Mouse (Mus musculus): ENCODE measurements around the gene Abhd18.
"Not testable (repeated sequence)": the region's sequence is repeated elsewhere in the genome, so short reads cannot be mapped to it uniquely, and the experiment has no call there.

Gene Abhd18

DNA sequence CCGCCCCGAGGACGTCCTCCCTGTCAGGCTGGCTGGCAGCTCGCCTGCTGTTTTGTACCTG lies at the start of gene Abhd18:
Abhd18 (plus strand) TSS at position 14 of the 61 bp plus-strand sequence.
- not testable (repeated sequence) for DNase-seq (ENCODE audit: low spot score)

- no peak for DNase-seq (ENCODE audit: low spot score)
Measured at GRCm38 (mm10) chr3:40798054-40798453, 48.7 kb upstream of the Abhd18 start.

- peak; percentile 57 for DNase-seq (ENCODE audit: low spot score)
Measured at GRCm38 (mm10) chr3:40798500-40798899, 48.3 kb upstream of the Abhd18 start.

DNA sequence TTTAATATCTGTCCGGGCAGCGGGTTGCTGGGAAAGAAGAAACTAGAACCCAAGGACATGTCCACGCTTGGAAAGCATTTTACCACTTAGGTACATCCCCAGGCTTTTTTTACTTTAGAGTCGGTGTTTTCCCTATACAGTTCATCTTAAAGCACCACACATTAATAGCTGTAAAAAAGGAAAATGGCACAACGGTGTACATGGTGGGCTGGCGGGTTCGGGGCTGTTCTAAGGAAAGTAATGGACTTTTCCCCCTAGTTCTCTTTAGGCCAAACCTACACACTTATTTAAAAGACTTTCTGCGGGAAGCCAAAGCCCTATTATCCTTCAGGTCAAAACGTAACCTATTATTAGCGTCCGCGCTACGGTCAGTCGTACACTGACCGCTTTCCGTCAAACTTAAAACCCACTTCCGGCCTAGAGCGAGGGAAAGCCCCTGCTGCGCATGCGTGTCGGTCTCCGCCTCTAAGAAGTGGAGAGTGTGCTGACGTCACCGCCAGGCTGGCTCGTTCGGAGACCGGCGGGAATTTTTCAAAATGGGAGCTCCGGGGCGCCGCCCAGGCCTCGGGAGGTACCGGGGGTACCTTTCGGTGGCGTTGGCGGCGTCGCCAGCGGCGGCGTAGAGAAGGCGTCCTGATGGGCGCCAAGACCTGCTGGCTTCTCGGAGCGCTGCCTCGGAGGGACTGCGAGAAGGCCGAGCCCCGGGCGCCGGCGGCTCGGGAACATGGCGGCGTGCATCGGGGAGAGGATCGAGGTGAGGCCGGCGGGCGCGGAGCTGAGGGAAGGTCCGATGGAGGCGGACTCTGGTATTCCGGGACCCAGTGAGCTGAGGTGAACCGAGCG lies 47.0 kb upstream of the Abhd18 start, which contains the start of gene Plk4:
Plk4 (plus strand) TSS at position 490 of the 843 bp plus-strand sequence.
- DNase-seq (ENCODE audit: low spot score): peak; percentile 93

DNA sequence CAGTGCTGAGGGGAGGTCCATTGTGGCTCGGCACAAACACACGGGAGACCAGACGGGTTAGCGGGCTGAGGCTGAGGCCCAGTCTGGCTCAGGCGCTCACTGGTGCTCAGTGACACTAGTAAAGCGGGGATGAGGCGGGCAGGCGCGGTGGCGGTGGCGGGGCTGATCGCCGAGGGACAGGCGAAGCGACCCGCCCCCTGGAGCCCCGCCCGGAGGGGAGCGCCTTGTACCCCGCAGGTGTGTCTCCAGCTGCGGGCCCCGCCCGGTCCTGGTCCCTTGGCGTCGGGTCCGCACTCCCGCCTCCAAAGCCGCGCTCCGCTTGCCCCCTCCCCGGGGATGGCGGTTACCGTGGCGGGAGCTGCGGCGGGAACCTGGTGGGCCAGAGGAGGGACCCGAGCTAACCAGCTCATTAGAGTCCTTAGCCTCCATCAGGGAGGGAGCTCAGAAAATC lies 46.4 kb upstream of the Abhd18 start:
- DNase-seq (ENCODE audit: low spot score): peak; percentile 48

GRCm38 (mm10) chr3:40806871-40807270 lies 39.9 kb upstream of the Abhd18 start:
- no peak for DNase-seq (ENCODE audit: low spot score)

- DNase-seq (ENCODE audit: low spot score): no peak
Measured at GRCm38 (mm10) chr3:40808686-40809085, 38.1 kb upstream of the Abhd18 start.

- no peak for DNase-seq (ENCODE audit: low spot score)
Measured at GRCm38 (mm10) chr3:40809894-40810293, 36.9 kb upstream of the Abhd18 start.

GRCm38 (mm10) chr3:40813275-40813674 lies 33.5 kb upstream of the Abhd18 start:
- no peak for DNase-seq (ENCODE audit: low spot score)

DNA sequence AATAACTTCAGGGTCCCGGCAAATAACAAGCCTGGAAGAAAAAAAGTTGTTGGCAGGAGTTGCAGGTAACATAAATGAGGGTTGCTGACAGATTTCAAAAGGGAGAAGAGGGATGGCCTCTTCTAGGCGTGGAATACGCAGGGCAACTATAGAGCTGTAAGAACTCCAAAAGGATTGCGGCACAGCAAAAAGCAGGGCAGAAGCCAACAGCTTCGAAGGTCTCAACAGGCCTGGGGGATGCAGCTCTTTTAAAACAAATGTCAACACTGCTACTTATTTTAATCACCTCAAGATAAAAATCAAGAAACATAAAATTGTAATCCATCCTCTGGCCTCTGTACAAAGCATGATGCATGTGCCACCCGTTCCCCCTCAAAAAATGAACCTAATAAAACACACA lies 1.2 kb upstream of the Abhd18 start:
- not testable (repeated sequence) for DNase-seq (ENCODE audit: low spot score)

GRCm38 (mm10) chr3:40846473-40846956 lies 255 bp upstream of the Abhd18 start, which contains the start of gene Mfsd8:
Gene Mfsd8, minus strand, starts transcription at chr3:40846886.
- peak; percentile 98 for DNase-seq (ENCODE audit: low spot score)

DNA sequence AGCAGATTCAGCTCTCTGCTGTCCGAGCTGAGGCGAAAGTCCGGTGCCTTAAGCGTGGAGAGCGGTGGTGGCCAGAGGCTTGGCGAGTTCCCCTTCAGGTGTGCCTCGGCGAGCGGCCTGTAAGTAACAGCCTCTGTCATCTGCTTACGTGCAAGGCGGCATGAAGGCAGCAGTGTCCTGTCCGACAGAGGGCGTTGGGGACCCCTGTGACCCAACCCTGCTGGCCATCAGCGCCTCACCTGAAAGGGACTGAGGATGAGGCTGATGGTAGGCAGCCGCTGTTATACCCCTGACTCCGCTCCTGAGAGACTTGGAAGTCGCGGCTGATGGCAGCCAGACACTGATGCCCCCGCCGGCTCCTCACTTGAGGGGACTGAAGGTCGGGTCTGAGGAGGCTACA lies 248 bp downstream of the Abhd18 start:
- DNase-seq (ENCODE audit: low spot score): peak; percentile 32

DNA sequence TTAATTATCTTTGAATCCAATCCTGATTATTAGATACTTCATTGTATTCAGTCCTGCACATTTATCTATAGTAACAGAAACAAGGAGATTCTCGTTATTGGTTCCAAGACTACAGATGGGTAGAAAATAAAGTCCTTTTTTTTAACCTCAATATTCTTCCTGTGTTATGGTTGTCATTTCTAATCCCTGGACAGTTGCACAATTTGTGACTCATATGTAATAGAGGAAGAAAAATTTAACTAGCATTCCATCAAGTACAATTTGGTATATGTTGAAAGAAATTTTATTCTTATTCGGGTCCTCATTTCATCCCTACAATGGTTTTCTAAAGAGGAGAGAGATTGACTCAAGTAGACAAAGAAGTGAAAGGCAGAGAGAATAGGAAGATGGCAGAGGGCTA lies 1.2 kb downstream of the Abhd18 start:
- DNase-seq (ENCODE audit: low spot score): not testable (repeated sequence)

GRCm38 (mm10) chr3:40853123-40853738 lies 6.5 kb downstream of the Abhd18 start:
- not testable (repeated sequence) for DNase-seq (ENCODE audit: low spot score)

DNA sequence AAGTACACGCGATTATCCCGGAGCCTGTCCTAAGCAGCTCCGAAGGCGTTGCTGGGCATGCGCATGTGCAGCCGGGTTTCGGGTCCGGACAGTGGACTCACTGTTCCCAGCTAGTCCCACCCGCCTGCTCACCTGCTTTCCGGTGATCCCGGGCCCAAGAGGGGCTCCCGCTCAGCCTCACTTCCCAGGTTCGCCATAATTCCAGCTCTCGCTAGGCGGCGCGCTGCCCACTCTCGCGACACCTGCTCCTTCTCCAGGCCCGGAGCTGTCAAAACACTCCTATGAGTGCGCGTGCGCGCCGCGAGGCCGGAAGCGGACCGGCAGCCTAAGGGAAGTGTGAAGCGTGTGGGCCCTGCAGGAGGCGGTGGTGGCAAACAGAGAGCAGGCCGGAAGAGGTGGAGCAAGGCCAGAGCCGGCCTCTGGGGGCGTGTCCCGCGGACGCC lies 47.1 kb downstream of the Abhd18 start:
- peak; percentile 100 for DNase-seq (ENCODE audit: low spot score)

- not testable (repeated sequence) for DNase-seq (ENCODE audit: low spot score)
Measured at GRCm38 (mm10) chr3:40894336-40894735, 47.6 kb downstream of the Abhd18 start.

- DNase-seq (ENCODE audit: low spot score): not testable (repeated sequence)
Measured at GRCm38 (mm10) chr3:40902443-40902842, 55.7 kb downstream of the Abhd18 start, which contains the start of gene 1700034I23Rik. Gene 1700034I23Rik, minus strand, starts transcription at chr3:40902543.

GRCm38 (mm10) chr3:40938189-40938588 lies 91.4 kb downstream of the Abhd18 start:
- no peak for DNase-seq (ENCODE audit: low spot score)

DNA sequence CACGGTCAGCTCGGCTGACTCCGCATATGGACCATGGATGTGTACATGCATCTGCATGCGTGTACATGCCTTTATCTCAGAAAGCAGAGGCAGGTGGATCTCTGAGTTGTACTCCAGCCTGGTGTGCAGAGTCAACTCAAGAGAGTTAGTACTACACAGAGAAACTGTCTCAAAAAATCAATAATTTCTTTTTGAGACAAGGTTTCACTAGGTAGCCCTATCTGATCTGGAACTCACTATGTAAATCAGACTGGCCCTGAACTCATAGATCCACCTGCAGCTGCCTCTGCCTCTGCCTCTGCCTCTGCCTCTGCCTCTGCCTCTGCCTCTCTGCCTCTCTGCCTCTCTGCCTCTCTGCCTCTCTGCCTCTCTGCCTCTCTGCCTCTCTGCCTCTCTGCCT lies 91.8 kb downstream of the Abhd18 start:
- no peak for DNase-seq (ENCODE audit: low spot score)

DNA sequence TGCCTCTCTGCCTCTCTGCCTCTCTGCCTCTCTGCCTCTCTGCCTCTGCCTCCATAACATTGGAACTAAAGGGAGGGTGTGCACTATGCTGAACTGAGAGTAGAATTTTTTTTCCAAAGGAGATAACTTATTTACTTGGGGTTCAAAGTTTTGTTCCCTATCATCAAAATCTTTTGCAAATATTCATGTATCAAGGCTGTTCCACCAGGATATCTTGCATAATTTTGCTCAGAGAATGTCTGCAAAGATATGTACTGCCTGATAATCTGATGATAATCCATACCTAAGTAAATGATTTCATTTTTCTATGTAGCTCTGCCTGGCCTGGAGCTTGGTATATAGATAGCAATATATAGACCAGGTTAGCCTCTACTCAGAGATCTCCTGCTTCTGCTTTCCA lies 92.2 kb downstream of the Abhd18 start:
- DNase-seq (ENCODE audit: low spot score): no peak

- peak; percentile 99 for DNase-seq (ENCODE audit: low spot score)
Measured at GRCm38 (mm10) chr3:40949170-40949902, 102.6 kb downstream of the Abhd18 start, which contains the start of gene Larp1b. Gene Larp1b, plus strand, starts transcription at chr3:40949828.

DNA sequence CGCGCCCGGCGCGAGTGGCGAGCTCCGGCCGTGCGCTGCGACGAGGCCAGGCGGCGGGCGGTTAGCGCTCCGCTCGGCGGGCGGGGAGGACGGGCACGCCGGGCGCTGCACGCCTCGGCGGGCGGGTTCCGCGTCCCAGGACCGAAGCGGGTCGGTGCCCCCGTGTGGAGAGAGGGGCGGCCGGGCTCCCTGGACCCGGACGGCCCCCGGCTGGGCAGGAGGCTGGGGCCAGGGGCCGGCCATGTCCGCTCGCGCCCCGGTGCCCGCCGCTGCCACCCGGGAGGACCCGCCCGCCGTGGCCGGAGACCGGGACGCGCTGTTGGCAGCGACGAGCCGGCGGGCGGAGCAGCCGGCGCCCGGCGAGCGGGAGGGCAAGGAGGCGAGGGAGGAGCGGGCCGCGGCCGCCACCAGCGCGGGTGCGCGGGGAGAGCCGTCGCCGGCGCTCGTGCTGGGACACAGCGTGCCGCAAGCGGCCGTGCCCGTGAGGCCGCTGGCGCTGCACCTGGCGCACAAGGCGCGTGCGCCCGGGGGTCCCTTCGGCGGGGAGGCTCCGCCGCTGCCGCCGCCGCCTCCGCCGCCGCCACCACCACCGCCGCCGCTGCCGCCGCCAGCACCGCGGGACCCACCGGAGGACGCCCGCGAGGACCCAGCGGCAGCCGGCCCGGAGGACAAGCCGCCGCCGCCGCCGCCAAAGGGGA lies 103.3 kb downstream of the Abhd18 start:
- DNase-seq (ENCODE audit: low spot score): peak; percentile 42

Measured in T-cell, adult 2 months (primary cell).